Mouse (Mus musculus) left cerebral cortex, postnatal 36 days (tissue): ENCODE results near the gene Cebpa. TPM values are rescaled to one million over a fixed set of nuclear protein-coding genes. Genes with fewer than 3 reads are reported as not detected.

Experiments used
- DNase-seq, 2 experiments: peaks; one replicate each; pipeline ENCODE4 v3.0.0; 2021 to 2022; ENCODE audit warnings: low spot score in 2 of 2, mixed read lengths in 1 of 2
- intact Hi-C: fragments of 180-260 bp; cut with DNase I; formaldehyde crosslinking; loops from one replicate; pipeline ENCODE4 v1.15.1; 2025
- total RNA-seq, 2 experiments: library from RNA; stranded (reverse); gene quantifications; 2 replicates each; pipeline ENCODE4 v1.2.3; 2021

Gene Cebpa
- 10 to 100 TPM in 1 of 2 experiments, 1 to 10 TPM in 1; 9.3 to 11.0 TPM for total RNA-seq

GRCm38 (mm10) chr7:35118841-35119413 is at the start of gene Cebpa:
Cebpa (plus strand) TSS chr7:35119293.
- intact Hi-C loops: loop anchor here (1.0 to 2.0 kb wide), 3 partner anchors 50 to 93 kb away; partner anchors contain the start of gene Cebpg
- peak; percentile 91 for DNase-seq

GRCm38 (mm10) chr7:35076645-35077044 is 42.4 kb upstream of the Cebpa start:
- DNase-seq: no peak
- intact Hi-C loops: no loop called here

GRCm38 (mm10) chr7:35080843-35081338 is 38.2 kb upstream of the Cebpa start:
- DNase-seq: no peak
- intact Hi-C loops: no loop called here

GRCm38 (mm10) chr7:35081406-35082104 is 37.5 kb upstream of the Cebpa start:
- intact Hi-C loops: no loop called here
- no peak for DNase-seq

GRCm38 (mm10) chr7:35084565-35085360 is 34.3 kb upstream of the Cebpa start:
- intact Hi-C loops: no loop called here
- DNase-seq: no peak

GRCm38 (mm10) chr7:35086271-35086861 is 32.7 kb upstream of the Cebpa start:
- intact Hi-C loops: no loop called here

GRCm38 (mm10) chr7:35090550-35090949 is 28.5 kb upstream of the Cebpa start:
- intact Hi-C loops: no loop called here
- DNase-seq: no peak

More at GRCm38 (mm10) chr7:35086271-35086861, 32.7 kb upstream of the Cebpa start:
- DNase-seq: peak; percentile 35 to 36

- DNase-seq: no peak
- intact Hi-C loops: no loop called here
Observed at GRCm38 (mm10) chr7:35094975-35095678, 24.0 kb upstream of the Cebpa start.

GRCm38 (mm10) chr7:35098777-35099176 is 20.3 kb upstream of the Cebpa start:
- intact Hi-C loops: no loop called here
- DNase-seq: no peak

GRCm38 (mm10) chr7:35099528-35099927 is 19.6 kb upstream of the Cebpa start:
- intact Hi-C loops: no loop called here
- no peak for DNase-seq

- intact Hi-C loops: no loop called here
- no peak for DNase-seq
Observed at GRCm38 (mm10) chr7:35106614-35107013, 12.5 kb upstream of the Cebpa start.

- DNase-seq: no peak
- intact Hi-C loops: no loop called here
Observed at GRCm38 (mm10) chr7:35107630-35108029, 11.5 kb upstream of the Cebpa start.

- intact Hi-C loops: no loop called here
Observed at GRCm38 (mm10) chr7:35108046-35108445, 11.0 kb upstream of the Cebpa start.

GRCm38 (mm10) chr7:35108663-35109062 is 10.4 kb upstream of the Cebpa start:
- no peak for DNase-seq
- intact Hi-C loops: no loop called here

More at GRCm38 (mm10) chr7:35108046-35108445, 11.0 kb upstream of the Cebpa start:
- DNase-seq: no peak

- DNase-seq: no peak
- intact Hi-C loops: no loop called here
Observed at GRCm38 (mm10) chr7:35113136-35113535, 6.0 kb upstream of the Cebpa start.

- intact Hi-C loops: no loop called here
- DNase-seq: no peak
Observed at GRCm38 (mm10) chr7:35113721-35114120, 5.4 kb upstream of the Cebpa start.

GRCm38 (mm10) chr7:35116524-35116923 is 2.6 kb upstream of the Cebpa start:
- intact Hi-C loops: no loop called here
- no peak for DNase-seq

GRCm38 (mm10) chr7:35117052-35117451 is 2.0 kb upstream of the Cebpa start:
- intact Hi-C loops: no loop called here

GRCm38 (mm10) chr7:35117761-35118098 is 1.4 kb upstream of the Cebpa start:
- DNase-seq: no peak
- intact Hi-C loops: loop anchor here (2.0 kb wide), 2 partner anchors 51 to 61 kb away; partner anchors contain the start of gene Cebpg

More at GRCm38 (mm10) chr7:35117052-35117451, 2.0 kb upstream of the Cebpa start:
- DNase-seq: no peak
